Mouse (Mus musculus) limb, embryonic 12.5 days (tissue): ENCODE results near the gene Vipr2. TPM values are rescaled to one million over a fixed set of nuclear protein-coding genes. Genes with fewer than 3 reads are reported as not detected.

Experiments used
- ATAC-seq: fragments of 200-750 bp; cut with Nextera tagmentation; 2 replicates; pipeline ENCODE4 v1.8.0; 2017; ENCODE audit warnings: low read depth, moderate TSS enrichment; ENCODE audit not compliant: insufficient number of reproducible peaks, insufficient read depth, low FRiP score, low TSS enrichment
- H3K27ac ChIP-seq: fragments of 300-500 bp; sonication (generic); 2 replicates; pipeline ENCODE4 v1.5.1; 2016; ENCODE audit warnings: mild to moderate bottlenecking, moderate library complexity
- H3K27me3 ChIP-seq: fragments of 300-500 bp; sonication (generic); 2 replicates; pipeline ENCODE4 v1.6.1; 2016; ENCODE audit warnings: mild to moderate bottlenecking, moderate library complexity
- H3K36me3 ChIP-seq: fragments of 300-500 bp; sonication (generic); 2 replicates; pipeline ENCODE4 v1.6.1; 2016; ENCODE audit warnings: mild to moderate bottlenecking, moderate library complexity
- H3K4me1 ChIP-seq: fragments of 300-500 bp; sonication (generic); replicated peaks from 2 replicates; pipeline ENCODE4 v1.6.1; 2016
- H3K4me2 ChIP-seq: fragments of 300-500 bp; sonication (generic); 2 replicates; pipeline ENCODE4 v1.6.1; 2016; ENCODE audit warnings: mild to moderate bottlenecking, moderate library complexity
- H3K4me3 ChIP-seq: fragments of 300-500 bp; sonication (generic); replicated peaks from 2 replicates; pipeline ENCODE4 v1.5.1; 2016; ENCODE audit warnings: mild to moderate bottlenecking
- H3K9ac ChIP-seq: fragments of 300-500 bp; sonication (generic); replicated peaks from 2 replicates; pipeline ENCODE4 v1.6.1; 2016; ENCODE audit warnings: mild to moderate bottlenecking, moderate library complexity
- H3K9me3 ChIP-seq: fragments of 300-500 bp; sonication (generic); 2 replicates; pipeline ENCODE4 v1.6.1; 2016; ENCODE audit warnings: mild to moderate bottlenecking, moderate library complexity
- WGBS: fragments of 180-500 bp; shearing (Covaris S2); methylation state at CpG from one replicate; pipeline ENCODE4 v1.1.7; 2016; 5-methylcytosine and 5-hydroxymethylcytosine counted together
- polyA plus RNA-seq: library from polyadenylated mRNA; unstranded; fragments of >200 nt; fragmentation: Nextera tagmentation; extraction: Ambion mirVana; gene quantifications from 2 replicates; pipeline ENCODE4 v1.2.1, GENCODE M21; 2016

Gene Vipr2
- polyA plus RNA-seq, 1 experiment from 2014 or later: 2.2 TPM

GRCm38 (mm10) chr12:116135906-116136305 lies 58.4 kb downstream of the Vipr2 start:
- Histone ChIP-seq H3K9ac (no peak overlapping the region), H3K4me2 (no peak overlapping the region), H3K27ac (no peak overlapping the region), H3K27me3 (no peaks in the 10 kb centered on the region), H3K4me3 (no peak overlapping the region), H3K9me3 (no peaks in the 10 kb centered on the region), H3K4me1 (no peaks in the 10 kb centered on the region; the same call in 1 of the 2 replicates), H3K36me3 (no peaks in the 10 kb centered on the region)
- WGBS: 93% methylated on average over 4 of the region's 4 CpGs
- ATAC-seq: no peak

GRCm38 (mm10) chr12:116138322-116139205 lies 61.0 kb downstream of the Vipr2 start:
- ATAC-seq: no peak
- Histone ChIP-seq H3K9me3 (no peaks in the 10 kb centered on the region), H3K27me3 (no peaks in the 10 kb centered on the region), H3K36me3 (no peaks in the 10 kb centered on the region), H3K4me1 (no peaks in the 10 kb centered on the region), H3K9ac (no peak overlapping the region), H3K4me3 (no peak overlapping the region), H3K4me2 (no peak overlapping the region), H3K27ac (no peak overlapping the region)
- WGBS: 73% methylated on average over 7 of the region's 7 CpGs

GRCm38 (mm10) chr12:116140605-116141004 lies 63.1 kb downstream of the Vipr2 start:
- no peak overlapping the region for H3K27ac ChIP-seq
- H3K36me3 ChIP-seq: no peaks in the 10 kb centered on the region
- no peak for ATAC-seq
- no peak overlapping the region for H3K4me3 ChIP-seq
- H3K27me3 ChIP-seq: no peaks in the 10 kb centered on the region
- no peaks in the 10 kb centered on the region for H3K9me3 ChIP-seq
- H3K4me2 ChIP-seq: no peak overlapping the region
- WGBS: 89% methylated on average over 2 of the region's 2 CpGs
- no peaks in the 10 kb centered on the region for H3K4me1 ChIP-seq
- H3K9ac ChIP-seq: no peak overlapping the region

- no peaks in the 10 kb centered on the region for H3K9me3 ChIP-seq
- H3K4me2 ChIP-seq: no peak overlapping the region
- no peak overlapping the region for H3K4me3 ChIP-seq
- H3K9ac ChIP-seq: no peak overlapping the region
- no peaks in the 10 kb centered on the region for H3K27me3 ChIP-seq
- no peaks in the 10 kb centered on the region for H3K36me3 ChIP-seq
- WGBS: 87% methylated on average over 2 of the region's 2 CpGs
- H3K4me1 ChIP-seq: no peaks in the 10 kb centered on the region
- no peak for ATAC-seq
- no peak overlapping the region for H3K27ac ChIP-seq
Measured at GRCm38 (mm10) chr12:116141816-116142215, 64.3 kb downstream of the Vipr2 start.

- H3K27me3 ChIP-seq: no peaks in the 10 kb centered on the region
- H3K4me3 ChIP-seq: no peak overlapping the region
- ATAC-seq: no peak
- H3K27ac ChIP-seq: no peak overlapping the region
- H3K9me3 ChIP-seq: no peaks in the 10 kb centered on the region
- no peak overlapping the region for H3K9ac ChIP-seq
- H3K4me1 ChIP-seq: no peaks in the 10 kb centered on the region
- no peak overlapping the region for H3K4me2 ChIP-seq
- WGBS: 85% methylated on average over 3 of the region's 3 CpGs
- H3K36me3 ChIP-seq: no peaks in the 10 kb centered on the region
Measured at GRCm38 (mm10) chr12:116142464-116142863, 64.9 kb downstream of the Vipr2 start.

GRCm38 (mm10) chr12:116145246-116145645 lies 67.7 kb downstream of the Vipr2 start:
- 66% methylated on average over 5 of the region's 5 CpGs for WGBS
- no peak overlapping the region for H3K9ac ChIP-seq
- H3K27me3 ChIP-seq: no peaks in the 10 kb centered on the region
- no peak overlapping the region for H3K27ac ChIP-seq
- H3K4me2 ChIP-seq: no peak overlapping the region
- no peak overlapping the region for H3K4me3 ChIP-seq
- ATAC-seq: no peak
- no peaks in the 10 kb centered on the region for H3K4me1 ChIP-seq
- no peaks in the 10 kb centered on the region for H3K9me3 ChIP-seq
- no peaks in the 10 kb centered on the region for H3K36me3 ChIP-seq

- no peak overlapping the region for H3K27ac ChIP-seq
- no peaks in the 10 kb centered on the region for H3K36me3 ChIP-seq
- H3K9ac ChIP-seq: no peak overlapping the region
- no peaks in the 10 kb centered on the region for H3K4me1 ChIP-seq
- ATAC-seq: no peak
- H3K27me3 ChIP-seq: no peaks in the 10 kb centered on the region
- WGBS: 91% methylated on average over 1 of the region's 1 CpGs
- no peak overlapping the region for H3K4me3 ChIP-seq
- H3K4me2 ChIP-seq: no peak overlapping the region
- H3K9me3 ChIP-seq: no peaks in the 10 kb centered on the region
Measured at GRCm38 (mm10) chr12:116145686-116146085, 68.2 kb downstream of the Vipr2 start.

- no peak overlapping the region for H3K27ac ChIP-seq
- no peak overlapping the region for H3K4me3 ChIP-seq
- H3K9me3 ChIP-seq: no peaks in the 10 kb centered on the region
- WGBS: 63% methylated on average over 8 of the region's 8 CpGs
- H3K4me2 ChIP-seq: no peak overlapping the region
- no peak overlapping the region for H3K9ac ChIP-seq
- no peaks in the 10 kb centered on the region for H3K27me3 ChIP-seq
- no peak for ATAC-seq
- no peaks in the 10 kb centered on the region for H3K4me1 ChIP-seq
- H3K36me3 ChIP-seq: no peaks in the 10 kb centered on the region
Measured at GRCm38 (mm10) chr12:116146996-116147634, 69.6 kb downstream of the Vipr2 start.

- 90% methylated on average over 9 of the region's 9 CpGs for WGBS
- ATAC-seq: no peak
Measured at GRCm38 (mm10) chr12:116152866-116153428, 75.4 kb downstream of the Vipr2 start.

GRCm38 (mm10) chr12:116156792-116157532 lies 79.4 kb downstream of the Vipr2 start:
- ATAC-seq: no peak
- H3K4me1 ChIP-seq: no peaks in the 10 kb centered on the region
- no peaks in the 10 kb centered on the region for H3K27me3 ChIP-seq
- no peak overlapping the region for H3K27ac ChIP-seq
- no peaks in the 10 kb centered on the region for H3K9me3 ChIP-seq
- H3K4me2 ChIP-seq: no peak overlapping the region
- H3K4me3 ChIP-seq: no peak overlapping the region
- H3K36me3 ChIP-seq: no peaks in the 10 kb centered on the region
- no peak overlapping the region for H3K9ac ChIP-seq
- WGBS: 79% methylated on average over 7 of the region's 7 CpGs

More at GRCm38 (mm10) chr12:116152866-116153428, 75.4 kb downstream of the Vipr2 start:
- H3K9me3 ChIP-seq: no peaks in the 10 kb centered on the region
- no peaks in the 10 kb centered on the region for H3K4me1 ChIP-seq
- H3K4me3 ChIP-seq: no peak overlapping the region
- H3K4me2 ChIP-seq: no peak overlapping the region
- H3K27ac ChIP-seq: no peak overlapping the region
- H3K36me3 ChIP-seq: no peaks in the 10 kb centered on the region
- H3K9ac ChIP-seq: no peak overlapping the region
- H3K27me3 ChIP-seq: no peaks in the 10 kb centered on the region

- H3K27me3 ChIP-seq: no peaks in the 10 kb centered on the region
- no peaks in the 10 kb centered on the region for H3K9me3 ChIP-seq
- no peak overlapping the region for H3K4me2 ChIP-seq
- H3K36me3 ChIP-seq: no peaks in the 10 kb centered on the region
- ATAC-seq: no peak
- 83% methylated on average over 5 of the region's 5 CpGs for WGBS
- H3K4me3 ChIP-seq: no peak overlapping the region
- no peaks in the 10 kb centered on the region for H3K4me1 ChIP-seq
- H3K27ac ChIP-seq: no peak overlapping the region
- no peak overlapping the region for H3K9ac ChIP-seq
Measured at GRCm38 (mm10) chr12:116159223-116159622, 81.7 kb downstream of the Vipr2 start.
